Mouse (Mus musculus) cortical plate, adult 2 months (tissue): ENCODE data around the gene Sestd1.

Source experiments
- CTCF ChIP-seq: fragments of 200-500 bp; IDR thresholded peaks from 2 replicates; pipeline ENCODE4 v1.5.1; 2011; ENCODE audit warnings: mild to moderate bottlenecking, control low read depth, low read length; ENCODE audit not compliant: insufficient read depth; ENCODE audit errors: extremely low read depth
- POLR2A ChIP-seq: fragments of 200-500 bp; IDR thresholded peaks from 2 replicates; pipeline ENCODE4 v1.6.1; 2011; ENCODE audit warnings: mild to moderate bottlenecking, low read length, control low read depth; ENCODE audit not compliant: insufficient read depth; ENCODE audit errors: extremely low read depth

GRCm38 (mm10) chr2:77284281-77284899 lies 4.0 kb upstream of the Sestd1 start:
- no peak for TF ChIP-seq CTCF
- no peak for TF ChIP-seq POLR2A
